Mouse (Mus musculus) limb, embryonic 12.5 days (tissue): ENCODE measurements around the gene Zfp462. TPM values are rescaled to one million over a fixed set of nuclear protein-coding genes. Genes with fewer than 3 reads are reported as not detected.
"Not testable (repeated sequence)": the region's sequence is repeated elsewhere in the genome, so short reads cannot be mapped to it uniquely, and the experiment has no call there.

Experiments
- ATAC-seq: fragments of 200-750 bp; cut with Nextera tagmentation; 2 replicates; pipeline ENCODE4 v1.8.0; 2017; ENCODE audit warnings: low read depth, moderate TSS enrichment; ENCODE audit not compliant: insufficient number of reproducible peaks, insufficient read depth, low FRiP score, low TSS enrichment
- H3K27ac ChIP-seq: fragments of 300-500 bp; sonication (generic); 2 replicates; pipeline ENCODE4 v1.5.1; 2016; ENCODE audit warnings: mild to moderate bottlenecking, moderate library complexity
- H3K27me3 ChIP-seq: fragments of 300-500 bp; sonication (generic); 2 replicates; pipeline ENCODE4 v1.6.1; 2016; ENCODE audit warnings: mild to moderate bottlenecking, moderate library complexity
- H3K36me3 ChIP-seq: fragments of 300-500 bp; sonication (generic); 2 replicates; pipeline ENCODE4 v1.6.1; 2016; ENCODE audit warnings: mild to moderate bottlenecking, moderate library complexity
- H3K4me1 ChIP-seq: fragments of 300-500 bp; sonication (generic); replicated peaks from 2 replicates; pipeline ENCODE4 v1.6.1; 2016
- H3K4me2 ChIP-seq: fragments of 300-500 bp; sonication (generic); 2 replicates; pipeline ENCODE4 v1.6.1; 2016; ENCODE audit warnings: mild to moderate bottlenecking, moderate library complexity
- H3K4me3 ChIP-seq: fragments of 300-500 bp; sonication (generic); replicated peaks from 2 replicates; pipeline ENCODE4 v1.5.1; 2016; ENCODE audit warnings: mild to moderate bottlenecking
- H3K9ac ChIP-seq: fragments of 300-500 bp; sonication (generic); replicated peaks from 2 replicates; pipeline ENCODE4 v1.6.1; 2016; ENCODE audit warnings: mild to moderate bottlenecking, moderate library complexity
- H3K9me3 ChIP-seq: fragments of 300-500 bp; sonication (generic); 2 replicates; pipeline ENCODE4 v1.6.1; 2016; ENCODE audit warnings: mild to moderate bottlenecking, moderate library complexity
- WGBS: fragments of 180-500 bp; shearing (Covaris S2); methylation state at CpG from one replicate; pipeline ENCODE4 v1.1.7; 2016; 5-methylcytosine and 5-hydroxymethylcytosine counted together
- polyA plus RNA-seq: library from polyadenylated mRNA; unstranded; fragments of >200 nt; fragmentation: Nextera tagmentation; extraction: Ambion mirVana; gene quantifications from 2 replicates; pipeline ENCODE4 v1.2.1, GENCODE M21; 2016

Zfp462 gene
- polyA plus RNA-seq, 1 experiment from 2014 or later = 8.4 TPM

DNA sequence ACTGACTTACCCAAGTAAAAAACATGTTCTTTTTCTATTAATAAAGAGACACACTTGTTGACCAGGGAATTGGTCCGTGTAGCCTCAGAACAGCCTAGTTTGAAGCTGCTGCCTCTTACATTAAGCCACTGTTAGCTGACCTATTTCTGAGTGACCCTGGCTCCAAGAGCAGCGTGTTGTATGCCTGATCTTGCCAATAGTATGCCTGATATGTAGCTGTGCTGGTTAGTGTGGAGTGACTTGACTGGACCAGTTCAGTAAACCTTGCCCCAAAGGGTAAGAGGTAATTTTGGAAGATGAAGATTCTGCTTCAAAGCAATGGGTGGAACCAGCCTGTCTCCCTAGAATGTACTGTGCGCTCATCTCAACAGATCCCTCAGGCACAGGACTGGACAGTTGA is 26.5 kb downstream of the Zfp462 start:
- peaks cover 10% of the 10 kb centered on the region for H3K4me1 ChIP-seq
- WGBS = 92% methylated on average over 3 of the region's 3 CpGs
- no peak overlapping the region for H3K4me2 ChIP-seq
- H3K4me3 ChIP-seq = no peak overlapping the region
- no peak overlapping the region for H3K9ac ChIP-seq
- no peaks in the 10 kb centered on the region for H3K27me3 ChIP-seq
- no peak overlapping the region for H3K27ac ChIP-seq
- H3K36me3 ChIP-seq = peaks cover 25% of the 10 kb centered on the region; the same call in 1 of the 2 replicates
- no peaks in the 10 kb centered on the region for H3K9me3 ChIP-seq
- no peak for ATAC-seq

DNA sequence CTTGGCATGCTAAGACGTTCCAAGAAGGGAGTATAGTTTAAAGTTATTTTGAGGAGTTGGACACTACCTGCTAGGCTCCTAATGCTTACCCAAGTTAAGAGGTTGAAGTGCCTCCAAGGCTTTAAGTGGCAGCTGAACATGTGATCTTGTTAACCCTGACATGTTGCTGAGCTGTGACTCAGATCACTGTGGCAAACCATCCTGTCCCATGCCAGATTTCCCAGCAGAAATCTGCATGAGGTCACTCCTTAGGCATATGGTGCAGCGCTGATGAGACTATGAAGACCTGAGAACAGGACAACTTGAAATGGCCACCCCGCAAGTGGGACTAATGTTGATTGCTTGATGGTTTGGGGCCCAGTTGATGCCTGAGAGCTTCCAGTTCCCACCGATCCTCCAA is 27.2 kb downstream of the Zfp462 start:
- Histone ChIP-seq H3K36me3 (peaks cover 20% of the 10 kb centered on the region; the same call in 1 of the 2 replicates), H3K9me3 (no peaks in the 10 kb centered on the region), H3K4me1 (peaks cover 3% of the 10 kb centered on the region; the same call in 1 of the 2 replicates), H3K9ac (no peak overlapping the region), H3K4me2 (no peak overlapping the region), H3K27ac (no peak overlapping the region), H3K27me3 (no peaks in the 10 kb centered on the region), H3K4me3 (no peak overlapping the region)
- no peak for ATAC-seq
- 95% methylated on average over 4 of the region's 4 CpGs for WGBS

- no peak for ATAC-seq
- H3K4me1 ChIP-seq = no peaks in the 10 kb centered on the region
- H3K36me3 ChIP-seq = peaks cover 13% of the 10 kb centered on the region; the same call in 1 of the 2 replicates
- H3K27me3 ChIP-seq = no peaks in the 10 kb centered on the region
- no peak overlapping the region for H3K9ac ChIP-seq
- 63% methylated on average over 8 of the region's 8 CpGs for WGBS
- no peak overlapping the region for H3K27ac ChIP-seq
- H3K4me3 ChIP-seq = no peak overlapping the region
- no peak overlapping the region for H3K4me2 ChIP-seq
- no peaks in the 10 kb centered on the region for H3K9me3 ChIP-seq
These were observed 28.1 kb downstream of the Zfp462 start for GRCm38 (mm10) chr4:54972827-54973560.

DNA sequence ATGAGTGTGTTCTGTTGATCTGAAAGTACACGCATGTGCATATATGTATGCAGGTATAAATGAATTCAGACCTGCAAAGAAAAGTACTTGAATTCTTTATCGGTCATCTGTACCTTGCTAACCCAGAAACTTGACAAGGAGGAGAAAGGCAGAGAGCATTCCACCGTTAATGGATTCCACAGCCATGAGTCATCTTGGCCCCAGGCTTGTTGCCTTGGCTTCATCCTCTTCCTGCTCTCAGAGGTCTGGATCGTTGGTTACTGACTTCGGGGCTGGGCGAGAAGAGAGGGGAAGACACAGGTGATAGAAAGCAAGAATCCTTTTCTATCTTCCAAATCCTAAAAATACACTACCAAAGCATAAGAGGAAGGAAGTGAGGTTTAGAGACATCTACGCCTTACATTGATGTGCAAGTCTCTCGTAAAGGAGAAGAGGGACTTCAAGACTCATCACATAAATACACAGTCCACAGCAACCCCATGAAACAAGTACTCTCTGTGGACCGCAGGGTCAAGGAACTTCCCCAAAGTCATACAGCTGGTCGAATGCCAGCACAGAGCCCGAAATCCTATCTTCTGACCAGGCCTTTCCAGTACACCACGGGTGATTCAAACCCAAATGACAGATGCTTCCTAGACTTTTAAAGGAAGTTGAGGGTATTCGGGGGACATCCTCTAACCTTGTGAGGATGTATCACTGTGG is 35.1 kb downstream of the Zfp462 start:
- Histone ChIP-seq H3K9me3 (no peaks in the 10 kb centered on the region), H3K27ac (no peak overlapping the region), H3K4me3 (no peak overlapping the region), H3K27me3 (no peaks in the 10 kb centered on the region), H3K36me3 (peaks cover 19% of the 10 kb centered on the region), H3K4me2 (no peak overlapping the region), H3K9ac (no peak overlapping the region), H3K4me1 (0 out of 2 replicates have a peak, but pooled peaks cover 8% of the 10 kb centered on the region)
- 78% methylated on average over 13 of the region's 13 CpGs for WGBS
- no peak for ATAC-seq

GRCm38 (mm10) chr4:54984502-54984901 is 39.7 kb downstream of the Zfp462 start:
- H3K4me3 ChIP-seq = no peak overlapping the region
- WGBS = 66% methylated on average over 2 of the region's 2 CpGs
- no peak overlapping the region for H3K27ac ChIP-seq
- no peak for ATAC-seq
- H3K9me3 ChIP-seq = no peaks in the 10 kb centered on the region
- no peak overlapping the region for H3K4me2 ChIP-seq
- no peaks in the 10 kb centered on the region for H3K27me3 ChIP-seq
- H3K9ac ChIP-seq = no peak overlapping the region
- peaks cover 23% of the 10 kb centered on the region for H3K36me3 ChIP-seq
- H3K4me1 ChIP-seq = 0 out of 2 replicates have a peak, but pooled peaks cover 8% of the 10 kb centered on the region

DNA sequence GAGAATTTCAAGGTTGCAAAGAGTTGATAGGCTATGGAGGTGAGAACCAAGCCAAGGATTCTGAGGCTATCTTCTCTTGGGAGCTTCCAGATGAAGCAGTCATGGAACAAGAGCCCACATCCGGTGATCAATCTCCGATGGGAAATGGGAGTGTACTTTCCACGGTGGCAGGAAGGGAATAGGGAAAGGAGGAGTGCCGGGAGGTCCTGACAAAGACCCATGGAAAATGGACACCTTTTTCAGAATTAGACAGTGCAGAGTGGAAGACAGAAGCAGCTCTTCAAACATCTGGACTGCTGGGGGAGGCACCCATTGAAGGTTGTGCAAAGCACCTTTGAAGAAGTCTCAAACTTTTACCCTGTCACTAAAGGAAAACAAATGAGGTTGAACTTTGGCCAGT is 41.8 kb downstream of the Zfp462 start:
- Histone ChIP-seq H3K4me1 (no peaks in the 10 kb centered on the region), H3K9ac (no peak overlapping the region), H3K4me2 (no peak overlapping the region), H3K9me3 (no peaks in the 10 kb centered on the region), H3K4me3 (no peak overlapping the region), H3K36me3 (peaks cover 16% of the 10 kb centered on the region), H3K27ac (no peak overlapping the region), H3K27me3 (no peaks in the 10 kb centered on the region)
- 83% methylated on average over 4 of the region's 4 CpGs for WGBS
- no peak for ATAC-seq

- H3K27ac ChIP-seq = no peak overlapping the region
- H3K36me3 ChIP-seq = peaks cover 16% of the 10 kb centered on the region
- WGBS = 57% methylated on average over 3 of the region's 3 CpGs
These were observed 42.4 kb downstream of the Zfp462 start for GRCm38 (mm10) chr4:54987256-54987655.

DNA sequence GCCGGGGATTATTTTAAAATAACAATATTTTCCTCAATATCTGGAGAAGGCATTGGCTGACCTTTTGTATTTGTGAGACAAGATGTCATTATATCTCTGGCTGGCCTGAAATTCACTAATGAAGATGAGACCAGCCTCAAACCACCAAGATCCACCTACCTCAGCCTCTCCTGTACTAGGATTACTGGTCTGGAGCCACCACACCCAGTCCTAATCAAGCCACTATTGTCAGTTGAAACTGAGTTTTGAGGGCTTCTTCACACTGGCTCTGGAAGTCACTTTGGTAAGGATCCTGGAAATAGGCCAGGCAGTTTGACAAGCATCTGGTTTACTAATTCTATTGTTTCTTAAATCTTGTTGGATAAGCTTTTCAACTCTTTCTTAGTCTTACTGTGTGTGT is 43.1 kb downstream of the Zfp462 start:
- peaks cover 13% of the 10 kb centered on the region for H3K36me3 ChIP-seq

More at GRCm38 (mm10) chr4:54987256-54987655, 42.4 kb downstream of the Zfp462 start:
- Histone ChIP-seq H3K4me3 (no peak overlapping the region), H3K27me3 (no peaks in the 10 kb centered on the region), H3K9me3 (no peaks in the 10 kb centered on the region), H3K4me1 (no peaks in the 10 kb centered on the region), H3K9ac (no peak overlapping the region), H3K4me2 (no peak overlapping the region)
- no peak for ATAC-seq

GRCm38 (mm10) chr4:54991973-54992372 is 47.1 kb downstream of the Zfp462 start:
- Histone ChIP-seq H3K4me2 (no peak overlapping the region), H3K9ac (no peak overlapping the region), H3K36me3 (peaks cover 19% of the 10 kb centered on the region), H3K4me1 (no peaks in the 10 kb centered on the region), H3K27ac (no peak overlapping the region), H3K9me3 (no peaks in the 10 kb centered on the region), H3K4me3 (no peak overlapping the region), H3K27me3 (no peaks in the 10 kb centered on the region)
- ATAC-seq = no peak
- 49% methylated on average over 5 of the region's 5 CpGs for WGBS

More for the DNA sequence above, 43.1 kb downstream of the Zfp462 start:
- Histone ChIP-seq H3K9me3 (no peaks in the 10 kb centered on the region), H3K9ac (no peak overlapping the region), H3K4me2 (no peak overlapping the region), H3K27me3 (no peaks in the 10 kb centered on the region), H3K4me1 (no peaks in the 10 kb centered on the region), H3K27ac (no peak overlapping the region), H3K4me3 (no peak overlapping the region)
- WGBS = 98% methylated on average over 1 of the region's 1 CpGs
- no peak for ATAC-seq

GRCm38 (mm10) chr4:54993001-54993400 is 48.2 kb downstream of the Zfp462 start:
- not testable (repeated sequence) for H3K9ac ChIP-seq, ATAC-seq, H3K9me3 ChIP-seq, H3K27me3 ChIP-seq, H3K27ac ChIP-seq, H3K4me1 ChIP-seq, H3K4me3 ChIP-seq, H3K4me2 ChIP-seq
- peaks cover 19% of the 10 kb centered on the region for H3K36me3 ChIP-seq

- Histone ChIP-seq H3K36me3 (peaks cover 17% of the 10 kb centered on the region), H3K9ac (no peak overlapping the region), H3K4me3 (no peak overlapping the region), H3K27me3 (no peaks in the 10 kb centered on the region), H3K4me1 (no peaks in the 10 kb centered on the region), H3K9me3 (no peaks in the 10 kb centered on the region), H3K4me2 (no peak overlapping the region), H3K27ac (no peak overlapping the region)
- ATAC-seq = no peak
- WGBS = 100% methylated on average over 1 of the region's 1 CpGs
These were observed 50.4 kb downstream of the Zfp462 start for GRCm38 (mm10) chr4:54995258-54995657.
